Mouse (Mus musculus) spleen, adult 2 months (tissue): Measurements from ENCODE around the gene Spata32.

ENCODE experiments used
- CTCF ChIP-seq: fragments of 200-500 bp; IDR thresholded peaks from 2 replicates; pipeline ENCODE4 v1.5.1; 2011; ENCODE audit warnings: mild to moderate bottlenecking, inconsistent platforms; ENCODE audit not compliant: insufficient read depth, insufficient read length, insufficient replicate concordance; ENCODE audit errors: extremely low read depth
- POLR2A ChIP-seq: fragments of 200-500 bp; IDR thresholded peaks from 2 replicates; pipeline ENCODE4 v1.6.1; 2011; ENCODE audit warnings: low read depth, low read length, inconsistent platforms

- TF ChIP-seq CTCF (no peak), POLR2A (no peak)
These were observed 39.8 kb upstream of the Spata32 start for GRCm38 (mm10) chr11:103257938-103258481.
